Mouse (Mus musculus) MEL (cell line): Measurements from ENCODE around the gene Rpl13a.
A peak's percentile ranks its signal among the peaks of the same experiment; 100 is the strongest.

Experiments
- CTCF ChIP-seq, 3 experiments: IDR thresholded peaks in 2 of 3; conservative IDR thresholded peaks in 1 of 3; 2 replicates each; pipeline ENCODE4 v1.5.1; 2011 to 2012; ENCODE audit warnings: low read length in 3 of 3, low read depth in 2 of 3, mild to moderate bottlenecking in 2 of 3, improper control_type of control experiment in 1 of 3, inconsistent platforms in 1 of 3, mixed read lengths in 1 of 3, moderate library complexity in 1 of 3; ENCODE audit not compliant: control insufficient read depth in 1 of 3, insufficient read depth in 1 of 3, poor library complexity in 1 of 3, severe bottlenecking in 1 of 3
- ELF1 ChIP-seq: IDR thresholded peaks from 2 replicates; pipeline ENCODE4 v1.6.1; 2014; ENCODE audit warnings: low read depth, mild to moderate bottlenecking, inconsistent platforms, low read length, improper control_type of control experiment, moderate library complexity
- EP300 ChIP-seq, 2 experiments: IDR thresholded peaks; 2 replicates each; pipeline ENCODE4 v1.6.1; 2011; ENCODE audit warnings: improper control_type of control experiment in 2 of 2, low read length in 2 of 2, low read depth in 1 of 2, mild to moderate bottlenecking in 1 of 2
- GABPA ChIP-seq: IDR thresholded peaks from 2 replicates; pipeline ENCODE4 v1.6.1; 2012; ENCODE audit warnings: low read depth, mild to moderate bottlenecking, inconsistent platforms, low read length, improper control_type of control experiment, moderate library complexity
- HCFC1 ChIP-seq: IDR thresholded peaks from 2 replicates; pipeline ENCODE4 v1.6.1; 2012; ENCODE audit warnings: low read depth, mild to moderate bottlenecking, inconsistent platforms, low read length, improper control_type of control experiment, moderate library complexity
- JUND ChIP-seq: IDR thresholded peaks from 2 replicates; pipeline ENCODE4 v1.6.1; 2011; ENCODE audit warnings: low read depth, mild to moderate bottlenecking, improper control_type of control experiment, low read length
- MXI1 ChIP-seq: IDR thresholded peaks from 2 replicates; pipeline ENCODE4 v1.6.1; 2011; ENCODE audit warnings: mild to moderate bottlenecking, low read depth, low read length, improper control_type of control experiment
- MYC ChIP-seq: IDR thresholded peaks from 2 replicates; pipeline ENCODE4 v1.6.1; 2011; ENCODE audit warnings: low read depth, mild to moderate bottlenecking, low read length, improper control_type of control experiment, moderate library complexity
- TAL1 ChIP-seq: IDR thresholded peaks from 2 replicates; pipeline ENCODE4 v1.6.1; 2012; ENCODE audit warnings: mild to moderate bottlenecking, inconsistent platforms, low read length, moderate library complexity, mixed read lengths
- TBP ChIP-seq: IDR thresholded peaks from 2 replicates; pipeline ENCODE4 v1.8.0; 2011; ENCODE audit warnings: low read depth, low read length, improper control_type of control experiment

DNA sequence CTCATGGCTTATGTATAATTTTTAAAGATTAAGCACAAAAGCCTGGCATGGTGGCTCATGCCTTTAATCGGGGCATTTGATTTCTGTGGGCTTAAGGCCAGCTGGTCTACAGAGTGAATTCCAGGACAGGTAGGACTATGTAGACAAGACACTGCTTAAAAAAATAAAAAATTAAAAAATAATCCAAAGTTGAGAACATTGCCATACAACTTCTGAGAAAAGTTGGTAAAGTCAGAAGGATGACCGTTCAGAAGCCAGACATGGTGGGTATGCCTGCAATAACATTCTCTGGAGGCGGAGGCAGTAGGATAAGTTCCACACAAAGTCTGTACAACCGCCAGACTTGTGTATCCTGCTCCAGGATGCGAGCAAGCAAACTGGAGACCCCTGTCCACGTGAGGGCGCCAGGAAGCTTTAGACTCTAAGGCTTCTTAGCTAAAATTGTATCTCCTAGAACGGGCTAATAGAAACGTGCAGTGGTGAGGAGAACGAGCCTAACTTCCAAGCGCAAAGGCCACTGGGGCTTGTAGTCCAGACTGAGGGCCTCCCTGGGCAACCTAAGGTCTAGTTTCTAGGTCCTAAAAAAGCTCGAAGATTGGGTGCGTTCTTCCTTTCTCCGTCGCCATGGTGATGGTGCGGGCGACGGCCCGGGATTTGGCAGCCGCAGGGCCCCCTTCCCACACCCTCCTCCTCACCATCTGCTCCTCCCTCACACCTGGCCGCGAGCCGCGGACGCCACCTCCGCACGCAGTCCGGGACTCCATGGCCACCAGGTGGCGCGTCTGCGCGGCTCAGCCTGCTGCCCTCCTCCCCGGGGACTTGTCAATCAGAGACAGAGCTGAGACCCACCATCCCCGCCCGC, 33.3 kb upstream of the Rpl13a start:
- no peak; a peak in 1 of 4 replicates for TF ChIP-seq EP300 (IDR thresholded peaks at IDR 0.05; ENCODE audit: low read depth in 1 of 2, low read length in 2 of 2)
- peak; percentile 95 for TF ChIP-seq HCFC1
- no peak for TF ChIP-seq GABPA
- no peak for TF ChIP-seq TBP
- TF ChIP-seq CTCF (IDR thresholded peaks at IDR 0.05 in 2 of 3, conservative IDR thresholded peaks at IDR 0.05 in 1 of 3; ENCODE audit: control insufficient read depth in 1 of 3, insufficient read depth in 1 of 3, low read depth in 2 of 3, low read length in 3 of 3, poor library complexity in 1 of 3, severe bottlenecking in 1 of 3), result peak; percentile 72 to 94 (median 82)
- no peak for TF ChIP-seq TAL1
- TF ChIP-seq MXI1, result peak; percentile 88
- no peak for TF ChIP-seq JUND
- TF ChIP-seq MYC, result peak; percentile 89; the same call in 1 of the 2 replicates
- peak; percentile 7; the same call in 1 of the 2 replicates for TF ChIP-seq ELF1
